Mouse (Mus musculus) hindbrain, embryonic 13.5 days (tissue): ENCODE results near the gene Casz1. TPM values are rescaled to one million over a fixed set of nuclear protein-coding genes. Genes with fewer than 3 reads are reported as not detected.
A peak's percentile ranks its signal among the peaks of the same experiment; 100 is the strongest.

Experiments
- ATAC-seq: fragments of 200-750 bp; cut with Nextera tagmentation; 2 replicates; pipeline ENCODE4 v1.8.0; 2017; ENCODE audit warnings: moderate TSS enrichment; ENCODE audit not compliant: low FRiP score
- H3K27ac ChIP-seq: fragments of 300-500 bp; sonication (generic); 2 replicates; pipeline ENCODE4 v1.5.1; 2015; ENCODE audit warnings: inconsistent platforms, mild to moderate bottlenecking, moderate library complexity
- H3K27me3 ChIP-seq: fragments of 300-500 bp; sonication (generic); 2 replicates; pipeline ENCODE4 v1.6.1; 2015; ENCODE audit warnings: mild to moderate bottlenecking, inconsistent platforms
- H3K36me3 ChIP-seq: fragments of 300-500 bp; sonication (generic); 2 replicates; pipeline ENCODE4 v1.6.1; 2015; ENCODE audit warnings: mild to moderate bottlenecking, inconsistent platforms
- H3K4me1 ChIP-seq: fragments of 300-500 bp; sonication (generic); replicated peaks from 2 replicates; pipeline ENCODE4 v1.6.1; 2015; ENCODE audit warnings: inconsistent platforms
- H3K4me2 ChIP-seq: fragments of 300-500 bp; sonication (generic); 2 replicates; pipeline ENCODE4 v1.6.1; 2015; ENCODE audit warnings: inconsistent platforms, mild to moderate bottlenecking, moderate library complexity
- H3K4me3 ChIP-seq: fragments of 300-500 bp; sonication (generic); 2 replicates; pipeline ENCODE4 v1.5.1; 2015; ENCODE audit warnings: mild to moderate bottlenecking, inconsistent platforms
- H3K9ac ChIP-seq: fragments of 300-500 bp; sonication (generic); 2 replicates; pipeline ENCODE4 v1.6.1; 2015; ENCODE audit warnings: mild to moderate bottlenecking, inconsistent platforms
- H3K9me3 ChIP-seq: fragments of 300-500 bp; sonication (generic); 2 replicates; pipeline ENCODE4 v1.6.1; 2016; ENCODE audit warnings: inconsistent platforms
- WGBS: fragments of 180-500 bp; shearing (Covaris S2); methylation state at CpG from one replicate; pipeline ENCODE4 v1.1.7; 2015; 5-methylcytosine and 5-hydroxymethylcytosine counted together
- polyA plus RNA-seq: library from polyadenylated mRNA; unstranded; fragments of >200 nt; fragmentation: Nextera tagmentation; extraction: Ambion mirVana; gene quantifications from 2 replicates; pipeline ENCODE4 v1.2.1, GENCODE M21; 2015

The Casz1 gene
- polyA plus RNA-seq, 1 experiment from 2014 or later = 6.7 TPM

DNA sequence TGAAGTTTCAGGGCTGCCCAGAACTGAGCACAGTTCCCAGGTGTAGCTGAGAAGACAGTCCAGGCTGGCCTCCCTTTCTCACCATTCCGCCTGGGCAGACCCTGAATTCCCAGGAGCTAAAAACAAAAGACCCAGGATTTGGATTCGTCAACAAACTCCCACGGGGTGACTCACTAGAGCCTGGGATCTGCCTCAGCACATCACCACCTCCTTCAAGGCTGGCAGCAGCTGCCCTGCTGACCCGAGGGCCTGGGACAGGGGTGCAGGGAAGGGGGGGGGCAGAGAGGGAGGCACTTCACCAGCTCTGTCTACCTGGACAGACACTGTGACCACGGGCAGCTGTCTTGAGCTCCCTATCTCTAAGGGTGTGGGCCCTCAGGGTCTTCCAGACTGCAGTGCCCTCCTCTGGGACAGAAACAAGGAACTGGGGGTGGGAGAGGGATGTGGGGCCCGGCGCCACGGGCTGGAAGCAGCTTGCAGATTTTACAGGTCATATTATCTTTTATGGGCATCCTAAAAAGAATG is 24.1 kb upstream of the Casz1 start:
- H3K9me3 ChIP-seq = no peaks in the 10 kb centered on the region
- H3K27ac ChIP-seq = no peak overlapping the region
- peaks cover 47% of the 10 kb centered on the region for H3K27me3 ChIP-seq
- H3K4me2 ChIP-seq = no peak overlapping the region
- H3K4me3 ChIP-seq = no peak overlapping the region
- no peak overlapping the region for H3K9ac ChIP-seq
- no peak for ATAC-seq
- no peaks in the 10 kb centered on the region for H3K36me3 ChIP-seq
- 47% methylated on average over 8 of the region's 8 CpGs for WGBS
- H3K4me1 ChIP-seq = peaks cover 17% of the 10 kb centered on the region

GRCm38 (mm10) chr4:148781516-148781915 is 22.7 kb upstream of the Casz1 start:
- ATAC-seq = no peak

GRCm38 (mm10) chr4:148782880-148783279 is 21.3 kb upstream of the Casz1 start:
- no peaks in the 10 kb centered on the region for H3K36me3 ChIP-seq
- no peak for ATAC-seq
- 80% methylated on average over 6 of the region's 6 CpGs for WGBS
- H3K27me3 ChIP-seq = peaks cover 60% of the 10 kb centered on the region
- no peaks in the 10 kb centered on the region for H3K9me3 ChIP-seq
- no peak overlapping the region for H3K4me2 ChIP-seq
- H3K4me1 ChIP-seq = peaks cover 23% of the 10 kb centered on the region
- no peak overlapping the region for H3K9ac ChIP-seq
- H3K27ac ChIP-seq = no peak overlapping the region
- H3K4me3 ChIP-seq = no peak overlapping the region

More at GRCm38 (mm10) chr4:148781516-148781915, 22.7 kb upstream of the Casz1 start:
- Histone ChIP-seq H3K27me3 (peaks cover 47% of the 10 kb centered on the region), H3K36me3 (no peaks in the 10 kb centered on the region), H3K4me2 (no peak overlapping the region), H3K27ac (no peak overlapping the region), H3K4me1 (peaks cover 12% of the 10 kb centered on the region), H3K9me3 (no peaks in the 10 kb centered on the region), H3K4me3 (no peak overlapping the region), H3K9ac (no peak overlapping the region)
- 72% methylated on average over 7 of the region's 7 CpGs for WGBS

DNA sequence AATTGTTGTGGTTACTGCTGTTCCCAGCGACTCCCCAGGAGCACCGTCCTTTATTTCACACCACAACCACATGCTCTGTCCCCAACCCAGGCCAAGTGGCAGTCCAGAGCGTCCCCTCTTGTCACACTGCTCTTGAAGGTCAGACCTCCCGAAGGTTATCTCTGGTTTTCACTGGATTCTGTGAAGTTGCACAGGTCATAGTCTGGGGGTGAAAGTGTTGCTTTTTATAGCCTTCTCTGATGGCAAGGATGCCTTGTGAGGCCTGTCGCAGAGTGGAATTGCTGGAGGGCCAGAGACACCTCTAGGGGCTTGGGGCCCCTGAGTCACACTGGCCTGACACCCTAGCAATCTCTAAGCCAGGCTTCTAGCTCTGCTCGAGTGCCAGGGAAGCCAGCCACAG is 20.5 kb upstream of the Casz1 start:
- no peak for ATAC-seq
- H3K4me2 ChIP-seq = no peak overlapping the region
- WGBS = 82% methylated on average over 6 of the region's 6 CpGs

GRCm38 (mm10) chr4:148785053-148785567 is 19.1 kb upstream of the Casz1 start:
- no peaks in the 10 kb centered on the region for H3K36me3 ChIP-seq
- peaks cover 24% of the 10 kb centered on the region for H3K4me1 ChIP-seq
- no peak for ATAC-seq
- no peak overlapping the region for H3K4me2 ChIP-seq
- no peak overlapping the region for H3K9ac ChIP-seq
- no peaks in the 10 kb centered on the region for H3K9me3 ChIP-seq
- H3K27me3 ChIP-seq = peaks cover 69% of the 10 kb centered on the region
- no peak overlapping the region for H3K4me3 ChIP-seq
- 92% methylated on average over 6 of the region's 6 CpGs for WGBS
- no peak overlapping the region for H3K27ac ChIP-seq

More for the DNA sequence above, 20.5 kb upstream of the Casz1 start:
- Histone ChIP-seq H3K27ac (no peak overlapping the region), H3K4me3 (no peak overlapping the region), H3K9ac (no peak overlapping the region), H3K36me3 (no peaks in the 10 kb centered on the region), H3K9me3 (no peaks in the 10 kb centered on the region), H3K27me3 (peaks cover 62% of the 10 kb centered on the region), H3K4me1 (peaks cover 24% of the 10 kb centered on the region)

DNA sequence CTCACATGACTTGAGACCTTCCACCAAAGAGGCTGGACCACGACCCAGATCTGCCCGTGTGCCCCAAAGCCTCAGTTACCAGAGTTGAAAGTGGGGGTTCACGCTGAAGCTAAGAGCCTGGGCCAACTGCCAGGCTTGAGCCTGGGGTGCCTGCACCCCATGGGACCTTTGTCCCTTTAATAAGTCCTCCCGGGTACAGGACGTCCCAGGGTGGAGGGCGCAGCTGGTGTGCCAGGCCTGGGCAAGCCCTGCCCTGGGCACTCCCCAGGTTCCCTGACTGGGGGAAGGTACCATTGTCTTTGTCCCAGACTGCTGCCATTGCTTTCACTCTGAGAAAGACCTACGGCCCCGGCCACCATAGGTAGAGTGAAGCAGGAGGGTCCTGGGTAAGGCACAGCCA is 18.2 kb upstream of the Casz1 start:
- H3K4me1 ChIP-seq = peaks cover 24% of the 10 kb centered on the region
- no peak overlapping the region for H3K27ac ChIP-seq
- ATAC-seq = no peak
- peaks cover 74% of the 10 kb centered on the region for H3K27me3 ChIP-seq
- H3K9ac ChIP-seq = no peak overlapping the region
- no peak overlapping the region for H3K4me2 ChIP-seq
- no peaks in the 10 kb centered on the region for H3K9me3 ChIP-seq
- 63% methylated on average over 8 of the region's 8 CpGs for WGBS
- H3K4me3 ChIP-seq = no peak overlapping the region
- no peaks in the 10 kb centered on the region for H3K36me3 ChIP-seq

GRCm38 (mm10) chr4:148790940-148791339 is 13.3 kb upstream of the Casz1 start:
- no peak overlapping the region for H3K9ac ChIP-seq
- H3K27ac ChIP-seq = no peak overlapping the region
- no peaks in the 10 kb centered on the region for H3K36me3 ChIP-seq
- WGBS = 79% methylated on average over 8 of the region's 8 CpGs
- peaks cover 51% of the 10 kb centered on the region for H3K27me3 ChIP-seq
- peaks cover 38% of the 10 kb centered on the region for H3K4me1 ChIP-seq
- H3K4me2 ChIP-seq = no peak overlapping the region
- no peaks in the 10 kb centered on the region for H3K9me3 ChIP-seq
- no peak overlapping the region for H3K4me3 ChIP-seq
- ATAC-seq = no peak

- peaks cover 48% of the 10 kb centered on the region for H3K27me3 ChIP-seq
- no peaks in the 10 kb centered on the region for H3K36me3 ChIP-seq
- H3K9me3 ChIP-seq = no peaks in the 10 kb centered on the region
- H3K4me3 ChIP-seq = no peak overlapping the region
- H3K4me1 ChIP-seq = peaks cover 19% of the 10 kb centered on the region
- H3K4me2 ChIP-seq = no peak overlapping the region
- 48% methylated on average over 4 of the region's 4 CpGs for WGBS
- no peak for ATAC-seq
- H3K9ac ChIP-seq = no peak overlapping the region
- no peak overlapping the region for H3K27ac ChIP-seq
Measured at GRCm38 (mm10) chr4:148795038-148795437, 9.2 kb upstream of the Casz1 start.

GRCm38 (mm10) chr4:148797475-148798324 is 6.5 kb upstream of the Casz1 start:
- no peak for ATAC-seq
- WGBS = 78% methylated on average over 12 of the region's 12 CpGs
- Histone ChIP-seq H3K9ac (no peak overlapping the region), H3K4me1 (peaks cover 19% of the 10 kb centered on the region), H3K4me2 (no peak overlapping the region), H3K27ac (no peak overlapping the region), H3K4me3 (no peak overlapping the region), H3K27me3 (peaks cover 61% of the 10 kb centered on the region), H3K9me3 (no peaks in the 10 kb centered on the region), H3K36me3 (no peaks in the 10 kb centered on the region)

DNA sequence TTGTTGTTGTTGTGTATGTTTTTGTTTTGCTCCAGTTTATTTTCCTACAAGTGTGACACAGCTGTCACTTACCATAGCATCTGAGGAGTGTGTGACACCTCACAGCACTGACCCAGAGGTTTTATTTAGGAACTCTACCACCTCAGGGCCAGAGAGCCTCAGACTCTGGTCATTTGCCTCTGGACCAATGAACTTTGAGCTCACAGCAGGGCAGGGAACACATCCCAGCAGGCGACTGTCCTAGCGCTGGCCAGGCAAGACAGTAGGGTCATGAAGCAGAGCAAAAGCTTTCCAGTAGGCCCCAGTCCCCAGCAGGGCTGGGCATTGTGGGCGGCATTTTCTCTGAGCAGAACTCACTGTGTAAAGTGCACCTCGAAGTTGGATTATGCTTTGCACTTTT is 1.2 kb upstream of the Casz1 start:
- no peaks in the 10 kb centered on the region for H3K36me3 ChIP-seq
- no peak overlapping the region for H3K9ac ChIP-seq
- H3K4me1 ChIP-seq = peaks cover 48% of the 10 kb centered on the region
- H3K27me3 ChIP-seq = peaks cover 85% of the 10 kb centered on the region
- 18% methylated on average over 4 of the region's 4 CpGs for WGBS
- no peak overlapping the region for H3K27ac ChIP-seq
- H3K9me3 ChIP-seq = no peaks in the 10 kb centered on the region
- no peak overlapping the region for H3K4me3 ChIP-seq
- H3K4me2 ChIP-seq = no peak overlapping the region
- no peak for ATAC-seq

DNA sequence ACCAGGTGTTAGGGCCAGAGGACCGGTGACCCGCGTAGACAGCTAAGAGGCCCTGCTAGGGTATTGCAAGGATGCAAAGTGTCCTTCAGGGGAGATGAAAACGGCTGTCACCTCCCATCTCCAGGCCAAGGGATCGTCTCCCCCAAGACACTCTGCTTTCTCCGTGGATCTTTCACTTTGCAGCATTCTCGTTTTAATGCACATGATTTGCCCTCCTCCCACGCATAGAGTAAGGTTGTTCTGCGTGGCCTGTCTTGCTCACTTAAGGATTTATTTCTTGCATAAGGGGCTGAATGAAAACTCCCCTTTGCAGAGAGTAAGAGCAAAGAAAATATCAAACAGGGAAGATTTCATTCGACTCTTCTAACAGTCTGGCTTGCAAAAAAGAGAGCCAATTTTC is 593 bp upstream of the Casz1 start:
- Histone ChIP-seq H3K4me3 (peak overlapping the region; percentile 60), H3K36me3 (no peaks in the 10 kb centered on the region), H3K4me2 (peak overlapping the region; percentile 99), H3K9me3 (no peaks in the 10 kb centered on the region), H3K27ac (no peak overlapping the region), H3K9ac (peak overlapping the region; percentile 40), H3K27me3 (peaks cover 85% of the 10 kb centered on the region), H3K4me1 (peaks cover 52% of the 10 kb centered on the region)
- no peak for ATAC-seq
- WGBS = 3% methylated on average over 10 of the region's 10 CpGs

DNA sequence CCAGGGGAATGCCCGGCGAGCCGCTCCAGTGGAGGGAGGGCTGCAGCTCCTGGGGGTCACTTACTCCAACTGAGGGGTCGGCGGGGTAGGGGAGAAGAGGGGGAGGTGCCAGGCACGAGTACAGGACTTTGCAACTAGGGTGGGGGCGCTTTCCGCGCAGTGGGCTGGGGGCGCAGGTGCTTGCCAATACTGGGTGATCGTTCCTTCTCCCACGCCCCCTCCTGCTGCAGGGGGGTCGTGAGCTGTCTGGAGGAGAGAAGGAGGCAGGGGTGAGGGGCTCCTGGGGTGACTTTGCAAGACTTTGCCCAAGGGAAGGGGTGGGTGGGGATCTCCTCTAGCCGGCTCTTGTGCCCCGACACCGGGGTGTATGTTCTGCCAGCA is 541 bp downstream of the Casz1 start:
- peak overlapping the region; percentile 99 for H3K4me2 ChIP-seq
- H3K27ac ChIP-seq = peak overlapping the region; percentile 80
- peak overlapping the region; percentile 60 for H3K4me3 ChIP-seq
- H3K36me3 ChIP-seq = no peaks in the 10 kb centered on the region
- H3K9me3 ChIP-seq = no peaks in the 10 kb centered on the region
- 0% methylated on average over 12 of the region's 16 CpGs for WGBS
- H3K9ac ChIP-seq = peak overlapping the region; percentile 69
- H3K27me3 ChIP-seq = peaks cover 89% of the 10 kb centered on the region
- ATAC-seq = peak; percentile 41
- peaks cover 57% of the 10 kb centered on the region for H3K4me1 ChIP-seq
